Mouse (Mus musculus) limb, embryonic 12.5 days (tissue): ENCODE measurements around the gene Efhc1. TPM values are rescaled to one million over a fixed set of nuclear protein-coding genes. Genes with fewer than 3 reads are reported as not detected.

Experiments
- ATAC-seq: fragments of 200-750 bp; cut with Nextera tagmentation; 2 replicates; pipeline ENCODE4 v1.8.0; 2017; ENCODE audit warnings: low read depth, moderate TSS enrichment; ENCODE audit not compliant: insufficient number of reproducible peaks, insufficient read depth, low FRiP score, low TSS enrichment
- H3K27ac ChIP-seq: fragments of 300-500 bp; sonication (generic); 2 replicates; pipeline ENCODE4 v1.5.1; 2016; ENCODE audit warnings: mild to moderate bottlenecking, moderate library complexity
- H3K27me3 ChIP-seq: fragments of 300-500 bp; sonication (generic); 2 replicates; pipeline ENCODE4 v1.6.1; 2016; ENCODE audit warnings: mild to moderate bottlenecking, moderate library complexity
- H3K36me3 ChIP-seq: fragments of 300-500 bp; sonication (generic); 2 replicates; pipeline ENCODE4 v1.6.1; 2016; ENCODE audit warnings: mild to moderate bottlenecking, moderate library complexity
- H3K4me1 ChIP-seq: fragments of 300-500 bp; sonication (generic); replicated peaks from 2 replicates; pipeline ENCODE4 v1.6.1; 2016
- H3K4me2 ChIP-seq: fragments of 300-500 bp; sonication (generic); 2 replicates; pipeline ENCODE4 v1.6.1; 2016; ENCODE audit warnings: mild to moderate bottlenecking, moderate library complexity
- H3K4me3 ChIP-seq: fragments of 300-500 bp; sonication (generic); replicated peaks from 2 replicates; pipeline ENCODE4 v1.5.1; 2016; ENCODE audit warnings: mild to moderate bottlenecking
- H3K9ac ChIP-seq: fragments of 300-500 bp; sonication (generic); replicated peaks from 2 replicates; pipeline ENCODE4 v1.6.1; 2016; ENCODE audit warnings: mild to moderate bottlenecking, moderate library complexity
- H3K9me3 ChIP-seq: fragments of 300-500 bp; sonication (generic); 2 replicates; pipeline ENCODE4 v1.6.1; 2016; ENCODE audit warnings: mild to moderate bottlenecking, moderate library complexity
- WGBS: fragments of 180-500 bp; shearing (Covaris S2); methylation state at CpG from one replicate; pipeline ENCODE4 v1.1.7; 2016; 5-methylcytosine and 5-hydroxymethylcytosine counted together
- polyA plus RNA-seq: library from polyadenylated mRNA; unstranded; fragments of >200 nt; fragmentation: Nextera tagmentation; extraction: Ambion mirVana; gene quantifications from 2 replicates; pipeline ENCODE4 v1.2.1, GENCODE M21; 2016

The Efhc1 gene
- polyA plus RNA-seq, 1 experiment from 2014 or later, result 2.2 TPM

- Histone ChIP-seq H3K4me2 (no peak overlapping the region), H3K36me3 (peaks cover 76% of the 10 kb centered on the region), H3K9ac (no peak overlapping the region), H3K4me1 (no peaks in the 10 kb centered on the region), H3K27ac (no peak overlapping the region), H3K9me3 (no peaks in the 10 kb centered on the region), H3K27me3 (no peaks in the 10 kb centered on the region), H3K4me3 (no peak overlapping the region)
- 69% methylated on average over 4 of the region's 4 CpGs for WGBS
- ATAC-seq, result no peak
These were observed 57.5 kb downstream of the Efhc1 start for GRCm38 (mm10) chr1:21008891-21009290.

DNA sequence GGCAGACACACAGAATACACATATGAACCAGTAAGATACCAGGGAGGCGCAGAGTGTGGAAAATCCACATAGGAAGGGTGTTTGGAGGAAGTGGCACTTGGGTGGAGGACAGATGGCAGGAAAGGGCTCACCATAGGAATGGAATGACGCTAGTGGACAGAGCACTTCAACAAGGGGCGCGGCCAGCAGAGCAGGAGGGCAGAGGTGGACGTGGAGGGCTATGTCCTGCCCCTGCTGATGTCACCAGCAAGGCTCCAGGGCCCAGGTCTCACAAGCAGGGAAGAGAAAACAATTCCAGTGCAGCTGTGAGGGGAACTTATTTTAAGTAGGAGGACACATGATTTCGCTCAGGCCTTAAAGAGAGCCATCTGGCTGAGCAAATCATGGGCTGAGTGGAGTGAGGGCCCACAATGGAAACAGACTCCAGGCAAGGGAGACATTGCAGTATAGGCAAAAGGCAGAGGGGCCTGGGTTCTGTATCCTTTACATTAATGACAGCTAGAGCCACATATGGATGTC lies 58.9 kb downstream of the Efhc1 start:
- no peaks in the 10 kb centered on the region for H3K9me3 ChIP-seq
- no peaks in the 10 kb centered on the region for H3K4me1 ChIP-seq
- no peak overlapping the region for H3K9ac ChIP-seq
- H3K27ac ChIP-seq, result no peak overlapping the region
- H3K36me3 ChIP-seq, result peaks cover 62% of the 10 kb centered on the region
- whole genome bisulfite sequencing, result 75% methylated on average over 6 of the region's 6 CpGs
- no peak overlapping the region for H3K4me3 ChIP-seq
- no peak for ATAC-seq
- H3K27me3 ChIP-seq, result no peaks in the 10 kb centered on the region
- no peak overlapping the region for H3K4me2 ChIP-seq

GRCm38 (mm10) chr1:21014463-21014862 lies 63.0 kb downstream of the Efhc1 start:
- peaks cover 34% of the 10 kb centered on the region for H3K36me3 ChIP-seq
- H3K4me3 ChIP-seq, result no peak overlapping the region
- no peak overlapping the region for H3K4me2 ChIP-seq
- no peaks in the 10 kb centered on the region for H3K4me1 ChIP-seq
- no peak overlapping the region for H3K27ac ChIP-seq
- H3K27me3 ChIP-seq, result no peaks in the 10 kb centered on the region
- 59% methylated on average over 8 of the region's 8 CpGs for WGBS
- no peaks in the 10 kb centered on the region for H3K9me3 ChIP-seq
- no peak overlapping the region for H3K9ac ChIP-seq
- no peak; the same call in 1 of the 2 replicates for ATAC-seq

DNA sequence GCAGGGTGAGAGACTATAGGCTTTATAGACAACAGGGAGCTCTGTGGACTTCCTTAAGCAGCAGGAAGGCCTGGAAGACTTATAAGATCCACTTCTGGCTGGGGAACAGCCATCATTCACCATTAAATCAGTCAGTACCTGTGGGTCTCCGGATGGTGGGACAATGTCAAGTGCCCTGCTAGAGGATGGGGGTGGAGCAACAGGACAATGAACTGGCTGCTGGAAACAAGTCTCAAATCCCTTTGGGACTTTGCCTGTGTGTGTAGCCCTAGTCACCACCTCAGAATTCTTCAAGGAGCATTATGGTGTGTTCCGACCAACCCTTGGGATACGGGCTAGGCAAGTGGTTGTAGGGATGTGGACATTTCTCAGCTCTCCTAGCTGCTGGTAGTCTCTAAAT lies 71.7 kb downstream of the Efhc1 start:
- no peak overlapping the region for H3K4me2 ChIP-seq
- no peak overlapping the region for H3K27ac ChIP-seq
- no peaks in the 10 kb centered on the region for H3K27me3 ChIP-seq
- ATAC-seq, result no peak
- H3K36me3 ChIP-seq, result 0 out of 2 replicates have a peak, but pooled peaks cover 3% of the 10 kb centered on the region
- no peaks in the 10 kb centered on the region for H3K9me3 ChIP-seq
- whole genome bisulfite sequencing, result 88% methylated on average over 3 of the region's 3 CpGs
- no peaks in the 10 kb centered on the region for H3K4me1 ChIP-seq
- no peak overlapping the region for H3K9ac ChIP-seq
- no peak overlapping the region for H3K4me3 ChIP-seq

DNA sequence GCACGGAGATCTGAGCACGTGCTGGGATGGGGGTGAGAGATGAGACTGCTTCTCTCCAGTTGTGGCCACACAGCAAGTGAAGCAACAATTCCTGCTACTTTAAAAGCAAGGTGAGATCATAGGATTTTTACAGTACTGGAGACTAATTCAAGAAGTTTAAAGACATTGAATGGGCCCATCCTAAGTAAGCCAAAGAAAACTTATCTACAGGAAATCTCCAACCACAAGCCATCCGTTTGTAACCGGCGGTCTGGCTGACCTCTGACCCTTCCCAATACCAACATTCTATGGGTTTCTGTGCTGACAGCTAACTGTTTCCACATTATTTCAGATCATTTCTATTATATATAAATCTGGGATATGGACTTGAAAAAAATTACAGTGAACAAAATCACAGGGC lies 73.8 kb downstream of the Efhc1 start:
- no peaks in the 10 kb centered on the region for H3K27me3 ChIP-seq
- no peaks in the 10 kb centered on the region for H3K4me1 ChIP-seq
- peaks cover 6% of the 10 kb centered on the region; the same call in 1 of the 2 replicates for H3K36me3 ChIP-seq
- 89% methylated on average over 5 of the region's 5 CpGs for WGBS
- no peak overlapping the region for H3K4me2 ChIP-seq
- ATAC-seq, result no peak
- no peak overlapping the region for H3K4me3 ChIP-seq
- H3K27ac ChIP-seq, result no peak overlapping the region
- no peaks in the 10 kb centered on the region for H3K9me3 ChIP-seq
- H3K9ac ChIP-seq, result no peak overlapping the region

DNA sequence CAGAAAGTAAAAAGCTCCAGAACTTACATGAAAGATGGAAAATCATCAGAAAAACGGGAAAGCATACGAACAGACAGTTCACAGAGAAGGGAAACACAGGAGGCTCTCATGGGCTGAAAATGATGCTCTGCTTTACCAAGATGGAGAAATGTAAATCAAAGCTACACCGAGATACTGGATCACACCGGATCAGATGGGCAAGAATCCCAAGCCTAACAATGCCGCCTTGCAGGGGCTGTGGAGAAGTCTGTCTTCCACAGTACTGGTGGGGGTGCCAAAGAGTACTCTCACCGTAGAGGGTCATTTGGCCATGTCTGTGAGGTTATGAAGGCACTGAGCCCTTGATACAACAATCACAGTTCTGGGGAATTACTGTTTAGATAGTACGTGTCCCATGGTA lies 75.1 kb downstream of the Efhc1 start:
- no peak for ATAC-seq
- H3K9ac ChIP-seq, result no peak overlapping the region
- H3K4me2 ChIP-seq, result no peak overlapping the region

DNA sequence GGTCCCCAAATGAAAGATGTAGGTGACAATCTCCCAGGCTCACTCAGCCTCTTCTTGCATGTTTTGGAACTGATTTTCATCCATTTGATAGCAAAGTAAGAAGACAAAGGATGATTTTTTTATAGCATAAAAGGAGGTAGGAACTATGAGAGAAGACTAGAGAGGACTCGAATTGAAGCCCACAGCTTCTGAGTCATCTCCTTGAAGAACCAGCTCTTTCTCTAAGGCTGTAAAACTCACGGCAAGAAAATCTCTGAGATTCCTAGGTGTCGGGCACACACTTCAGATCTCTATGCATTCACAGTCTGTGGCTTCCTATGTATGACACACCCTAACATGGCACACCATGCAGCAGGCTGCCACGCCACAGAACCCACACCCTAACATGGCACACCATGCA lies 77.6 kb downstream of the Efhc1 start:
- ATAC-seq, result no peak
- H3K4me2 ChIP-seq, result no peak overlapping the region
- H3K9ac ChIP-seq, result no peak overlapping the region
- H3K4me1 ChIP-seq, result 0 out of 2 replicates have a peak, but pooled peaks cover 6% of the 10 kb centered on the region
- 90% methylated on average over 4 of the region's 4 CpGs for WGBS
- peaks cover 2% of the 10 kb centered on the region; the same call in 1 of the 2 replicates for H3K36me3 ChIP-seq
- no peaks in the 10 kb centered on the region for H3K9me3 ChIP-seq
- H3K27me3 ChIP-seq, result no peaks in the 10 kb centered on the region
- H3K27ac ChIP-seq, result no peak overlapping the region
- H3K4me3 ChIP-seq, result no peak overlapping the region

More for the DNA sequence above, 75.1 kb downstream of the Efhc1 start:
- H3K27me3 ChIP-seq, result no peaks in the 10 kb centered on the region
- 90% methylated on average over 7 of the region's 7 CpGs for WGBS
- no peaks in the 10 kb centered on the region for H3K9me3 ChIP-seq
- H3K36me3 ChIP-seq, result peaks cover 6% of the 10 kb centered on the region; the same call in 1 of the 2 replicates
- H3K27ac ChIP-seq, result no peak overlapping the region
- no peak overlapping the region for H3K4me3 ChIP-seq
- no peaks in the 10 kb centered on the region for H3K4me1 ChIP-seq

DNA sequence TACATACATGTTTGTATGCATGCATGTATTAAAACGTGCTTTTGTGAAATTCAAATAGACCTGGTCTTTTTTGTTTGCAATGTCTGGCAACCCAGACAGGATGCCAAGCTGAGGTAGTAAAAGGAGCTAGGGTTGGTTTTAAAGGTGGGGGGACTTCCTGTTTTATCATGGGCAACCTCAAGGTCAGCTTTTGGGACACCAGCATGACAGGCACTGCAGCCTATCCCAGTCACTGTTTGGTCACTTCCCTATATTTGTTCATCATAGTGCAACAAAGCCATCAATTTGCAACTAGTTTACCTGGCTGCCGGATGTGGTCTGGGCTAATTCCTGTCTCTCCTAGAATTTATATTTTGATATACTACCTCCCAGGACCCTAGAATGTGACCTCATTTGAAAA lies 80.2 kb downstream of the Efhc1 start:
- Histone ChIP-seq H3K4me1 (0 out of 2 replicates have a peak, but pooled peaks cover 6% of the 10 kb centered on the region), H3K27ac (no peak overlapping the region), H3K4me3 (no peak overlapping the region), H3K27me3 (no peaks in the 10 kb centered on the region), H3K4me2 (no peak overlapping the region), H3K9me3 (no peaks in the 10 kb centered on the region), H3K36me3 (peaks cover 8% of the 10 kb centered on the region; the same call in 1 of the 2 replicates), H3K9ac (no peak overlapping the region)
- WGBS, result 82% methylated on average over 2 of the region's 2 CpGs
- ATAC-seq, result no peak

- Histone ChIP-seq H3K4me1 (0 out of 2 replicates have a peak, but pooled peaks cover 6% of the 10 kb centered on the region), H3K9me3 (no peaks in the 10 kb centered on the region), H3K4me2 (no peak overlapping the region), H3K9ac (no peak overlapping the region), H3K27ac (no peak overlapping the region), H3K4me3 (no peak overlapping the region), H3K27me3 (no peaks in the 10 kb centered on the region), H3K36me3 (peaks cover 8% of the 10 kb centered on the region; the same call in 1 of the 2 replicates)
- 85% methylated on average over 11 of the region's 11 CpGs for WGBS
- ATAC-seq, result no peak
These were observed 81.8 kb downstream of the Efhc1 start for GRCm38 (mm10) chr1:21033065-21033791.

DNA sequence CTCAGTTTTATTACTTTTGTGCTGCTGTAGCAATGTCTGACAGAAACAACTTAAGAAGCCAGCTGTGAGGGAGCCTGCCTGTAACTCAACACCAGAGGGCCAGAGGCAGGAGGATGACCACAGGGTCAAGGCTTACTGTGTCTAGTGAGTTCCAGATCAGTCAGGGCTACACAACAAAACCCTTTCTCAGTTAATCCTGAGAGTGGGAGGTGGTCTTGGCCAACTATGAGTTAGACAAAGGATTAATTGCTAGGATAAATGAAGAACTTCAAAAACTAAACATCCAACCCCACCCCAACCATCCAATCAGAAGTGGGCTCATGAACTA lies 82.3 kb downstream of the Efhc1 start:
- Histone ChIP-seq H3K36me3 (peaks cover 8% of the 10 kb centered on the region; the same call in 1 of the 2 replicates), H3K4me2 (no peak overlapping the region), H3K9me3 (no peaks in the 10 kb centered on the region), H3K27ac (no peak overlapping the region), H3K4me3 (no peak overlapping the region), H3K4me1 (0 out of 2 replicates have a peak, but pooled peaks cover 6% of the 10 kb centered on the region), H3K27me3 (no peaks in the 10 kb centered on the region), H3K9ac (no peak overlapping the region)
- ATAC-seq, result no peak

DNA sequence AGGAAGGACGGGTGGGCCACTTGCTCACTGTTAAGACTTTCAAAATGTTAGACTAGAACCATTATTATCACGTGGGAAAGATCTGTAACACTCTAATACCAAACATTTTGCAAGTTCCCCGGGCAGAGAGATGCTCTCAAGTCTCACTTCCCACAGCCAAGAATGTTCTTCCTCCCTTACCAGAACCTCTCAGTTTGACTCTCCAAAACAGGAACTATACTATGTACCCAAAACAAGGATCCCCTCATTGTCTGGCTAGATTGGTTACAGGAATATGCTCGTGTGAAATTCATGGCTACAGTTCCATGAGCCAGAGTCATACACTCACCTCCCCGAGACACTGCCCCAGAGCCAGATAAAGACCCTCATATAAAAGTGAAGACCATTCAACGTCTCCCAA lies 84.5 kb downstream of the Efhc1 start:
- no peaks in the 10 kb centered on the region for H3K27me3 ChIP-seq
- no peak for ATAC-seq
- peaks cover 9% of the 10 kb centered on the region for H3K4me1 ChIP-seq
- peaks cover 5% of the 10 kb centered on the region; the same call in 1 of the 2 replicates for H3K36me3 ChIP-seq
- H3K9ac ChIP-seq, result no peak overlapping the region
- no peak overlapping the region for H3K4me3 ChIP-seq
- H3K4me2 ChIP-seq, result no peak overlapping the region
- 84% methylated on average over 6 of the region's 6 CpGs for WGBS
- no peak overlapping the region for H3K27ac ChIP-seq
- no peaks in the 10 kb centered on the region for H3K9me3 ChIP-seq
